Mouse (Mus musculus) hematopoietic stem cell, adult 5-6 weeks (primary cell): Measurements from ENCODE around the gene Abhd12b. TPM values are rescaled to one million over a fixed set of nuclear protein-coding genes. Genes with fewer than 3 reads are reported as not detected.
"Not testable (repeated sequence)": the region's sequence is repeated elsewhere in the genome, so short reads cannot be mapped to it uniquely, and the experiment has no call there.

Experiments used
- ATAC-seq, 2 experiments: fragments of 125-278 bp in 1 of 2; replicated peaks in 1 of 2; 2 replicates each; pipeline ENCODE4 v1.8.0; 2016 to 2017; ENCODE audit warnings: inconsistent platforms in 2 of 2, mild to moderate bottlenecking in 2 of 2, moderate number of reproducible peaks in 2 of 2, low read depth in 1 of 2, moderate TSS enrichment in 1 of 2; ENCODE audit not compliant: low FRiP score in 2 of 2, poor library complexity in 2 of 2, severe bottlenecking in 2 of 2, insufficient read depth in 1 of 2, low TSS enrichment in 1 of 2
- total RNA-seq: library from RNA; stranded (forward); fragments of 172-1452, 232-1000 nt; gene quantifications from 2 replicates; pipeline ENCODE4 v1.2.3, GENCODE M21; 2017

The Abhd12b gene
- total RNA-seq, 1 experiment from 2014 or later = not detected

DNA sequence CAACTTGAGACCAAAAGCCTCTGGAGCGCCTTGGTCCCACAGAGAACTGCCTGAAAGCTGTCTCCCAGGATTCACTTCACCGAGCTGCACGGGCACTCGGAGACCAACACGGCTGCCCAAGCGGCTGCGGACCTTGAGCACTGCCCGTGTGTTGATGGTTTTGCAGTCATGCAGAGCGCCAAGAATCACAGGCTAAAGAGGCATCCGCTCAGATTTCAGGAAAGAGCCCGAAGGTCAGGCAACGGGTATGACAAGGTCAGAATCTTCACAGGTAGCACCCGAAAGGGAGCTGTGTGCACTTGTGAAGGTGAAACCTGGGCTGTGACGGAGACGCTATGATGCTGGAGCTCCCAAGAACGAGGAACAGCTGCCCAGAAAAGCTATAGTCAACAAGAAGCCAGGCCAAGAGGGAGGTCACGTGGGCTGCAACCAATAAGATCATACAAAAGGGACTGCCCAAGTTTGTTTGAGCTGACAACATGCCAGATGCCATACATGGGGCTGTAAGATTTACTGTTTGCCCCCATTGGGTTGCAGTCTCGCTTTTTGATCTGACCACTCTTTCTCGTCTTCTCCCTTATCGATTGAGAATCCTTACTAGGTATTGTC, 19.2 kb upstream of the Abhd12b start:
- ATAC-seq = no peak

DNA sequence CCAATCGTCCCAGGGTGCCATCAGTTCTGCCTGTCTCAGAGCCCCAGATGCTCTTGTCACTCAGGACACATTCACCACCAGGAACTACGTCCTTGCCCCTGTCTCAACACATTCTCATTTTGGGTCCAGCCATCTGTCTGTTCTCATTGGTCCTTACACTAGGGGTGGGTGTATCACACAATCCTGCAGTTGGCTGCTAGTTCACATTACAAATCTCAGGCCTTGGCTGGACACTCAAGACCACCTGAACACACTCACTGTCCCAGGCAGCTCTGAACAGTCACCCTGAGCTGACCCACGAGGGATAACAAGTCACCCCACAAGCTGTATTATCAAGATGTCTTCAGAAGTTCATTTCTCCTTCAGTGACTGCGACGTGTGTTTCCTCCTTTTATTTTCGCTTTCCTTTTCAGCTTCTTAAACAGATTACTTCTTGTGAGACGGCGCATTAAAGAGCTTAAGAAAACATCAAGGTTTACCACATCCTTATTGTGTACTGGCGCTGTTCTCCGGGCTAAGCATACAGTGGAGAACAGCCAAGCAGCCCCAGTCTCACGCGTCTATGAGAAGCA, 17.7 kb upstream of the Abhd12b start:
- peak; percentile 86 to 88 for ATAC-seq

GRCm38 (mm10) chr12:70137095-70137494, 16.8 kb upstream of the Abhd12b start:
- no peak for ATAC-seq

DNA sequence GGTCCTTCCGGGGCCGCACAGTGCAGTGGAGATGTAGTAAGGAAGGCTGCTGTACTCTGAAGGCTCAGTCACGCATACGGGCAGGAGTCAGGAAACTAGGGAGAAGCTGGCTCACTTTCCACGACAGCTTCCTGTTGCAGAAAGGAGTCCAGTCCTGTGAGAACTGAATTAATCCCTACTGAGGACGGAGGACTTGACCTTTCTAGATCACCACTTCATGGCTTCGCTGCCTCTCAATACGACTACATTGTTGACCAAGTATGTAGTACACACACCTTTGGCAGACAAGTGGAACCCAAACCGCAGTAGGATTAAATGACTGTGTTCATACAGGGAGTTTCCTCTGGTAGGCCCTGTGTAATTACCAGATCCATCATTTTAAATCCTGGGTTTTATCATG, 16.3 kb upstream of the Abhd12b start:
- no peak for ATAC-seq

DNA sequence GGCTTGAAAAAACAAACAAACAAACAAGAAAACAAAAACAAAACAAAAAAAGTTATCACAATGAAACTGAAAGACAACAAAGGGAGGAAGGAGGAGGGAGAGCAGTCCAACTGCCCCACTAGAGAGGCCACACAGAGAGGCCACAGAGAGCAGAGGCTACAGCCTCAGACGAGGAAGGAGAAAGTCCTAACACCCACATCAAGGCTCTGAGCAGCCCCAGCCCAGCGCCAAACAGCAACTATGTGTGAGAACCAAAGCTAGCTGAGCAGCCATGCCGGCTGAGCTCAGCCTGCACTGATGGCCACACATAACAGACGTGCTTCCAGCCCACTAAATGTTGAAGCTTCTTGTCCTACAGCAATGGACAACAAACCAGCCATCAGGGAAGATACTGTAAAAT, 14.1 kb upstream of the Abhd12b start:
- ATAC-seq = no peak

GRCm38 (mm10) chr12:70140542-70140941, 13.4 kb upstream of the Abhd12b start:
- ATAC-seq = peak; percentile 77 to 90

DNA sequence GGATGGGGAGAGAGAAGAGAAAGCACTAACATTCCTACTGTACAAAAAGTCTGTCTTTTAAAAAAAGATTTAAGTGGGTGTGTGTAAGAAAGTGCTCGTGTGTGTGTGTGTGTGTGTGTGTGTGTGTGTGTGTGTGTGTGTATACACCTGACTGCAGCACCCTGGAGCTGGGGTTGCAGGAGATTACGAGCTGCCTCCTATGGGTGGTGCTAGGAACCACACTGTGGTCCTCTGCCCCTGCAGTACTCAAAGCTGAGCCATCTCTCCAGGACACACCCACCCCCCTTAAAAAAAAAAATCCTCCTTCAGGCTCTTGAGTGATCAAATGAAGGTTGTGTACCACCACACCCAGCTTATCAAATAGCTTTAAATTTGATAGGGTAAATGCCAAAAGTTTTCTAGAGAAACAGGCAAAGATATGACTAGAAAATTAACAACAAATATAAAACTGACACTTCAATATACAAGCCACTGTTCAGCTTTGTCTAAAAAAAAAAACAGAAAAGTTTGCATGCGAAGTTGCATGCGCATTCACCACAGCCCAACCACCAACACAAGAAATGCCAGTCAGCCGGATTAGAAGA, 12.9 kb upstream of the Abhd12b start:
- no peak for ATAC-seq

GRCm38 (mm10) chr12:70144106-70144587, 9.8 kb upstream of the Abhd12b start:
- ATAC-seq = not testable (repeated sequence)

GRCm38 (mm10) chr12:70144637-70145448, 9.1 kb upstream of the Abhd12b start:
- ATAC-seq = peak; percentile 23 to 41; a peak in 2 of 4 replicates

- ATAC-seq = no peak
Measured at GRCm38 (mm10) chr12:70145586-70145985, 8.4 kb upstream of the Abhd12b start.

DNA sequence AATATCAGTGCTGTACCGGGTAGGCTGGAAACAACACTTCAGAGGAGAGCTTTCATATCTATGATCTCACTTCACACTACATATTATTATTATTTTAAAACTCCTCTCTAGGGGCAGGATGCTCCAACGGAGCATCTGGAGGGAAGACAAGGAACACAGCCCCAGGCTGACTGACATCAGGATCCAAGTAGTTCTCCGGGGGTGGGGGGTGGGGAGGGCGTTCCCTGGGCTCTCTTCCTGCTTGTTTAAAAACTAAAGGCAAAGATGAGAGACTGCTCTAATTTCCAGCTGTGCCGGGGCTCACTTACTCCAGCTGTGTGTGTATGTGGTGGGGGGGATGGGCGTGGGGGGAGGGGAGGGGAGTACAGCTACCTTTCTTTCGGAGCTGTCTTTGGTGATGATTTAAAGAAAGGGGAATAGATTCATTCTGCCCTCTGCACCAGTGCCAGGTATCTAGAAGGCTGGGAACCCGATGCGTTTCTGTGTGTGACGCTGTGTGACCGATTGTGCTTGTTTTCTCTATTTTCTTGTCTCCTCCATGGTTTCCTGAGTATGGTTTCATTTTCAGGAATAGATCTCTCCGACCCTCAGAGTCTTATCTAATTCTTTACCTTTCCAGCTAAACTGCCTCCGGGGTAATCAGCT, 5.8 kb upstream of the Abhd12b start:
- no peak for ATAC-seq

- peak in 1 of 2 experiments; percentile 43; a peak in 1 of 4 replicates for ATAC-seq
Measured at GRCm38 (mm10) chr12:70148631-70149265, 5.2 kb upstream of the Abhd12b start.

GRCm38 (mm10) chr12:70156222-70156621, 2.3 kb downstream of the Abhd12b start:
- ATAC-seq = no peak

DNA sequence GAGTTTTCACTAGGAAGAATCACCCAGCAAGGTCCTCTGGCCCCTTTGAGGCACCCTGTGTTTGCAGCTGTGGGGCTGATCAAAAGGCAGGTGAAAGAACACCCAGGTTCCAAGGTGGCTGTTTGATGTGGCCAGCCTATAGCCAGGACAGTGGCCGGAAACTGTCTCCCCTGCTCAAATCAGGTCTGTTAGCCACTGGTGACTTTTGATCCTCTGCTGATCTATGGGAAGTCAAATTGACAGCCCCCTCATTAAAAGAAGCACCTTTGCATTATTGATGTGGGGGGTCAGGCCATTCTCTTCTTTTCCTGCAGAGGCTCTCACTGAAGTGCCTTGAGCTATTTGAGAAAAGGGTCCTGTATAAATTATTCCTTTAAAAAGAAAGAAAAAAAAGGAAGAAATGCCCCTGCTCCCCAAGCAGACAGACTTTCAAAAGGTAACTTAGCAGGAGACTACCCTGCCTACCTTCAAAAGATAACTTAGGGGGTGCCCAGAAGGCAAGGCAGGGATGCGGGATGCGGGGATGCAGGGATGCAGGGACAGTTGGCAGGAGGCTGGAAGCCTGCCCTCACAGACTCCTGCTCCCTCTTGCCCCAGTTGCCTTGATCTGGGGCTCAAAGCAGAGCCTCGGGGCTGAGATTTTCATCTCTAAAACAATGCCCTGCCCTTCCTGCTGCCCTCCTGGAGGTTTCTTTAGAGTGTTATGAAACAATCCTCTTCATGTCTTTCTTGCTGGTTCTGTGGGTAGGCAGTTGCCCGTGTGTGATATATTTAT, 3.5 kb downstream of the Abhd12b start:
- ATAC-seq = no peak

GRCm38 (mm10) chr12:70161057-70161456, 7.1 kb downstream of the Abhd12b start:
- no peak for ATAC-seq

- ATAC-seq = no peak
Measured at GRCm38 (mm10) chr12:70164741-70165140, 10.8 kb downstream of the Abhd12b start.
